Mouse (Mus musculus) urinary bladder, postnatal 14 days (tissue): ENCODE data around the gene Noc3l.
A peak's percentile ranks its signal among the peaks of the same experiment; 100 is the strongest.

Experiments
- DNase-seq: peaks from one replicate; pipeline ENCODE4 v3.0.0; 2021; ENCODE audit warnings: low spot score

Noc3l gene

DNA sequence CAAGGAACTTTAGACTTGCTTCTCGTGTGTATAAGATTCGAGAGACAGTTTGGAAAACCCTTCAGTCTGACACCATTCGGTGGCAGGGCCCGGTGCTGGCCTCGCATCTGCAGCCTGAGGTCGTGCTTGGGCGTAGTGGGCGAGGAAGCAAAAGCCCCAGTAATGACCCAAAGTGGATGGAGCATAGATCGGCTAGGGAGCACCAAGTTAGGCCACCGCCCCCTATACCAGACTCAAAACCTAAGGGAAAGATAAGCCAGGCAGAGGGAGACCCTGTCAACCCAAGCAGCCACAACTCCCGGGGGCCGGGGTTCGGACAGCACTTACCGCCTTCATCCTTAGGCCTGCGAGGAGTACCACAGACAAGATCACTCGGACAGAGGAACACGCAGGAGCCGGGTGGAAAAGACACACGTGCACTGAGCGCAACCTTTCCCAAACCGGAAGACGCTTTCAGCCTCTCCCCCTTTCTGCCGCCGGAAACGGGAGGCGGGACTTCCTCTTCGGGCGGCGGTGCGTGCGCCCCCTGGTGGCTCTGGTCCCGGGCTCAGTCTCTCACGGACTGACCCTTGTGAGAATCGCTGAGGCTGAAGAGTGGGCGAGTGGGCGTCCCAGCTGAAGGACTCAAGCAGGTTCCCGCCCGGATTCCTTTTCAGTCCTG, at the start of gene Noc3l:
Noc3l (minus strand) TSS at position 472 of the 661 bp plus-strand sequence.
- DNase-seq, result peak; percentile 94

DNA sequence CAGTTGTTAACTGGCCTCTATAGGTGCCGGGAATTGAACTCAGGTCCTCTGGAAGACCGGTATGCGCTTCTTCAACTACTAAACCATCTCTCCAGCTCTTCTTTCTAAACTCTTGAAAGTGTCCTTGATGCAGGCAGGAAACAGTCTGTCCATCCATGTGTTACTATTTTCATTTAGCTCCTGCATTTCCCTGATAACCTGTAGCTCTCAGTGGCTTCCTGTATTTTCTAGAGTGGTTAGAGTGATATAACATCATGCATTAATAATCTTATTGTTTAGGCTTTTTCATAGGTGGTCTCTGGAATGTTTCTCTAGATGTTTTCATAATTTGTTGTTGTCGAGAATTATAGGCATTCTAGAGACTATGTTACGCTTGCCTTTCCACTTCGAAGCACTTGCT, 43.5 kb upstream of the Noc3l start:
- DNase-seq, result no peak

DNA sequence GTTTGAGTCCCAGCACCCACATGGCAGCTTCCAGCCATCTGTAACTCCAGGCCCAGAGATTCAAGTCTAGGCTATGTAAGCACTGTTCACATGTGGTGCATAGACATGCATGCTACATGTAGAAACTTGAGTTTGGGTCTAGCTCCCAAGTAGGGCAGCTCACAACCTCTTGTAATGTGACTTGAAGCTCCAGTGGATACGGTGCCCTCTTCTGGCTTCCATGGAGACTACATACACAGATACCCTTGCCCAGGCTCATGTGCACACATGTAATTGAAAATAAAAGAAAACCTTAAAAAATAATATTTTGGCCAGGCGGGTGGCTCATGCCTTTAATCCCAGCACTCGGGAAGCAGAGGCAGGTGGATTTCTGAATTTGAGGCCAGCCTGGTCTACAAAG, 39.2 kb upstream of the Noc3l start:
- DNase-seq, result no peak

DNA sequence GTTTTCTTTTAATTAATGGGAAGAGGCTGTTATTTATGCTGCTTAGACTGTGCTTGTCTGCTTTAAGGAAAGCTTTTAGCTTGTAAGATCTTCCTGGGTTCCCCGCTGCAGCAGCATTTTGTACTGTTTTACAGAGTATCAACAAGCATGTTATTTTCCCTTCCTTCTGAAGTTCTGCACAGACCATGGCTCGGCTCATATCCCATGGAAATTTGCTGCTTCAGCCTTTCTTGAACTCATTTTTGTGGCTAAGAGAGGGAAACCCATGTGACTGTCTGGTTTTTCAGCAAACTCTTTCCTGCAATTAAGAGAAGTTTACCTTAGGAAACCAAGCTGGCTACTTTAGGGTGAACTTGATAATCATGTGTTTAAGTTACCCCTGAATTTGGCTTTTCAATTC, 27.3 kb upstream of the Noc3l start:
- DNase-seq, result no peak

- no peak for DNase-seq
Measured at GRCm38 (mm10) chr19:38844817-38845216, 25.8 kb upstream of the Noc3l start.

DNA sequence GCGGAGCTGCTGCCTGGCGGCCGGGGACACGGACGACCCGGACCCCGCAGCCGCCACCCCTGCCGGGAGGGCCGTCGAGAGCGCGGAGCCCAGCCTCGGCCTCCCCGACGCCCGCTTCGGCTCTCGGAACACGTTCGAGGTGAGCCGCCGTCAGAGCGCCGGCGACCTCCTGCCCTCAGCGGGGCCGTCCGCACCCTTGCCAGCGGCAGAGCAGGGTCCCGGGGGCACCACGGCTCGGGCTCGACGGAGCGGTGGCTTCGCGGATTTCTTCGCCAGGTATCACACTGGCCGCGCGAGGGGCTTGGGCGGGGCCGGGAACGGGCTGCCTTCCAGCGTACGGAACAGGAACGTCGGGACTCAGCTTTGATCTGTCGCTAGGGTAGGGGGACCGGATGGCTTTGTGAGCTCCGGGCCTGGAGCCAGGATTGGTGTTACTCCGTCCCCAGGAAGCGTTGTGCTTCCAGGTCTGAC, 18.2 kb upstream of the Noc3l start:
- peak; percentile 57 for DNase-seq

DNA sequence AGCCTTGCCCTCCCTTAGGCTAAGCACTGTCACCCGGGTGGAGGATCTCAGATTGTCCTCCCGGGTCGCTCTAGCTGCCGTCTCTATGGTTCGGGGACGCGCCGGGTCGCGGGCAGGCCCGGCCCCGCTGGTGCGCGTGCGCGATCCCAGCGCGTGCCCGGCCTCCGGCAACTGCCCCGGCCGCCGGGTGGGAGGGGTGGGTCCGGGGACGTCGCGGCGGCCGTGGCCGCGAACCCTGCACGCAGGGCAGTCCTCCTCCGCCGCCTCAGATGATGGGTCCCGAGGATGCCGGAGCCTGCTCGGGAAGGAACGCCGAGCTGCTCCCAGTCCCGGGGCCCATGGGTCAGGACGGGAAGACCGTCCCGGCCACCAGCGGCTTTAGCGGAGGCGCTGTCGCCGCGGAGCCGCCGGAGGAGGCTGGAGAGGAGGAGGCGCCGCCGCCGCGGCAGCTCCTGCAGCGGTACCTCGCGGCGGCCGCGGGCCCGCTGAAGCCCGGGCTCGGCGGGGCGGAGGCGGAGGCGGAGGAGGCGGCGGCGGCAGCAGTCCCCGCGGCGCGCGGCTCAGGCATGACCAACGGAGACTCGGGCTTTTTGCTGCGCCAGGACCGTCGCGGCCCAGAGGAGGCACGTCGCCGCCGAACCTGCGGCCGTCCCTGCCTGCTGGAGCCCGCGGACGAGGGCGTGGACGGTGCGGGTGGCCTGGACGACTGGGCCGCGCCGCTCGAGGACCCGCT, 17.6 kb upstream of the Noc3l start, which contains the start of gene Tbc1d12:
Tbc1d12 (plus strand) TSS at position 142 of the 733 bp plus-strand sequence.
- peak; percentile 94 for DNase-seq

DNA sequence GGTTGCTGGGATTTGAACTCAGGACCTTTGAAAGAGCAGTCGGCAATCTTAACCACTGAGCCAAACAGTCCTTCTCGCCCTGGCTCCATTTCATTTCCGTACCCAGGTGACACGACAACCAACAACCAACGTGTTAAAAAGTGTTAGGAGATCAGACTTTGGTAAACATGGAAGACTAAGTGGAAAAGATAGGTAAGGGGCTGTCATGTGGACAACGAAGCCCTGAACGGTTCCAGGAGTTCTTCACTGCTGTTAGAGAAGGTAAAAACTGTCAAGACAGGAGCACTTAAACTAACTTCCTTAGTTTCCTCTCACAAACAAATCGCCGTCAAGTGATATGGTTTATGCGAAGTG, 17.0 kb upstream of the Noc3l start:
- DNase-seq, result no peak

- no peak for DNase-seq
Measured at GRCm38 (mm10) chr19:38833224-38833623, 14.2 kb upstream of the Noc3l start.

GRCm38 (mm10) chr19:38820186-38820804, 1.3 kb upstream of the Noc3l start:
- no peak for DNase-seq

- DNase-seq, result no peak
Measured at GRCm38 (mm10) chr19:38819427-38819802, 378 bp upstream of the Noc3l start.

DNA sequence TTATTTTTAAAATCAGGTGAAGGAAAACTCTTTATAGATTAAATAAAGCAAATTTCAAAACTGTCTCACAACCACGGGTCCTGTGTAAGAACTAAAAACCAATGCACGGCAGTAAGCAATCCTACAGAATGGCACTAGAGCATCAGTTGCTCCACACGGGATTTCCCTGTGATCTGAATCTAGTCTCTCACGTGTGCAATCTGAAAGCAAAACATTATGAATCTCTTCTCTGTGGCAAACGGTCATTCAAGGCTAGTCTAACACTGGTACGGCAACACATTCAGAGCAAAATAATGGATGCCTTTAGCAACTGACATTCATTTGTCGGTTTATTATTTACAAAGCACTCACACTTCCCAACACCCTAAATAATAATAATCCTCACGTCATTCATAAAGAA, 846 bp downstream of the Noc3l start:
- DNase-seq, result no peak

GRCm38 (mm10) chr19:38798801-38799200, 20.2 kb downstream of the Noc3l start:
- DNase-seq, result no peak

GRCm38 (mm10) chr19:38798291-38798690, 20.7 kb downstream of the Noc3l start:
- no peak for DNase-seq

DNA sequence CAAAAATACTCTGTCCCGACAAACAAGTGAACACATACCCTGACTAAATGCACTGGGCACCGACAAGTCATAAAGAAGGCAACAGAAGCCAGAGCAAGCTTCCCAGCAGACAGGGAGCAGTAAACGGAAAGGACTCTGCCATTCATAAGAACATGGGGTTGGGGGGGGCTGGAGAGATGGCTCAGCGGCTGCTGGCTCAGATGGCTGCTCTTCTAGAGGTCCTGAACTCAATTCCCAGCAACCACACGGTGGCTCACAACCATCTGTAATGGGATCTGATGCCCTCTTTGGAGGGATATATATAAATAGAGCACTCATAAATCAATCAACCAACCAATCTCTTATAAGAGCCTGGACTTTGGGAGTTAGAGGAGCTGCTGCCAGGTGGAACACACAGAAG, 22.5 kb downstream of the Noc3l start:
- no peak for DNase-seq

- DNase-seq, result no peak
Measured at GRCm38 (mm10) chr19:38793563-38794045, 25.4 kb downstream of the Noc3l start.

DNA sequence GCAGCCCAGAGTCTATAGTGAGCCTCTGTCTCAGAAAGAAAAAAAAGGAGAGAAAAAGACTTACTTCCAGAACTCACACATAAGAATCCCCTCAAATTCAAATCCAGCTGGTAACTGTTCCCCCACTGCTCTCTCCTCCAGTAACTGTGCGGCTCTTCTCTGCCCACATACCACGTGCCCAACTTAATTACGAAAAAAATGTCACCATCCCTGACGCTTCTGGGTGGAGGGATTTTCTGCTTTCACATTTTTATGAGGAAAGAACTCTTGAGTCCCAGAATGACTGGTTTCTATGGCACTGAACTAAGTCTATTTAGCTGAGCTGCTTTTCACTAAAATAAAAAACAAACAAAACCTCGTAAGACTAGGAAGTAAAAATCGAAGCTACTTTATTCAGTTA, 31.3 kb downstream of the Noc3l start:
- DNase-seq, result no peak

DNA sequence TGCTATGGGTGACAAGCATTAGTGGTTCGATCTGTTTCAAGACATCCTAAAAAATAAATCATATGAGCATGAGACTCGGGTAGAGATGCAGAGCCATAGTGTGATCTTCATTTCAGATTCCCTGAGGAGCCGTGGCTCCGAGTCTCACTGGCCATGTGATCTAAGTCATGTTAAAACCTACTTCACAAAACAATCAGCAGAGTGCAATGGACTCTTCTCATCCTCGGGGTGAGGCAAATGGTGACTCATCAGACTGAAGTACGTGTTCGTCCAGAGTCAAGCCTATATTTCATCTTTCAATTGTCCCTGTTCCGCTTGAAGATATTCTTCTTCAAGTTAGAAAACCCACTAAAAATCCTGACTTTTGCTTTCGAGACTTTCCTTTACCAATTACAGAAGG, 35.5 kb downstream of the Noc3l start:
- no peak for DNase-seq

- DNase-seq, result peak; percentile 22
Measured at GRCm38 (mm10) chr19:38778805-38779204, 40.2 kb downstream of the Noc3l start.

- peak; percentile 57 for DNase-seq
Measured at GRCm38 (mm10) chr19:38775548-38775947, 43.5 kb downstream of the Noc3l start.

GRCm38 (mm10) chr19:38766306-38766705, 52.7 kb downstream of the Noc3l start:
- no peak for DNase-seq

- no peak for DNase-seq
Measured at GRCm38 (mm10) chr19:38760441-38760840, 58.6 kb downstream of the Noc3l start.
